Mouse (Mus musculus) heart, adult 11 months (tissue): ENCODE results near the gene Sct.

Source experiments
- DNase-seq: peaks from one replicate; pipeline ENCODE4 v3.0.0; 2022

Sct gene

DNA sequence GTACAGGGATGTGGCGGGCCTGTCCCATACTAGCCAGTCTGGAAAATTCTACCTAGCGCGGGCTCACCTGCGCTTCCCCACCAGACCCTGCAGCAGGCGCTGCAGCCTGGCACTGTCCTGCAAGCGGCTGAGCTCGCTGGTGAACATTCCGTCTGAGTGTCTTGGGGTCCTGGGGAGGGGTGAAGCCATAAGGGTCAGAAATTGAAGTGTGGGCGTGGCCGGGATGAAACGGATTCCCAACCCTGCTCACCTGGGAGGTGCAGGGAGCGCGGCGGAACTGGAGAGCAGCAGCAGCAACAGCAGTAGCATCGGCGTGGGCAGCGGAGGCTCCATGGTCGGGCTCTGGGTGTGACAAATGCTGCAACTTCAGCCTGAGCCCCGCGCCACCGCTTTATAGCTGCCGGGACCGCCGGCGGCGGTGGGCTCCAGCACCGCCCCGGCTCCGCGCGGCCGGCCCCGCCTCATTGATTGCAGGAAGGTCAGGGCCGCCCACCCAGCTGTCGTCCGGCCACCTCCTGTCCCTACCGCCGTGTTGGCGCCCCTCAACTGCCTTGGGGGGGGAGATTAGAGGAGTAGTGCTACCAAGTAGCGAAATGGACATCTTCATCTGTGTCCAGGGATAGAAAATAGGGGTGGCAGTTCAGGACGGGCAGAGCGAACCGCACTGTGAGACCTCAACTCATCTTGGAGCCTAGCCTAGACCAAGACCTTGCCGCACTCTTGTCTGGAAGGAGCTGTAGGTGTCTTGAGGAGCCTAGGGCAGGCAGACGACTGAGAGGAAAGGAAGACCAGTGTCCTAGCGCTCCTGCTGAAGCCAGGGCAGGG is at the start of gene Sct:
Gene Sct (minus strand): TSS at position 368 of the 825 bp plus-strand sequence.
- DNase-seq, result peak; percentile 83

GRCm38 (mm10) chr7:141328373-141328990 is 49.5 kb upstream of the Sct start:
- no peak for DNase-seq

DNA sequence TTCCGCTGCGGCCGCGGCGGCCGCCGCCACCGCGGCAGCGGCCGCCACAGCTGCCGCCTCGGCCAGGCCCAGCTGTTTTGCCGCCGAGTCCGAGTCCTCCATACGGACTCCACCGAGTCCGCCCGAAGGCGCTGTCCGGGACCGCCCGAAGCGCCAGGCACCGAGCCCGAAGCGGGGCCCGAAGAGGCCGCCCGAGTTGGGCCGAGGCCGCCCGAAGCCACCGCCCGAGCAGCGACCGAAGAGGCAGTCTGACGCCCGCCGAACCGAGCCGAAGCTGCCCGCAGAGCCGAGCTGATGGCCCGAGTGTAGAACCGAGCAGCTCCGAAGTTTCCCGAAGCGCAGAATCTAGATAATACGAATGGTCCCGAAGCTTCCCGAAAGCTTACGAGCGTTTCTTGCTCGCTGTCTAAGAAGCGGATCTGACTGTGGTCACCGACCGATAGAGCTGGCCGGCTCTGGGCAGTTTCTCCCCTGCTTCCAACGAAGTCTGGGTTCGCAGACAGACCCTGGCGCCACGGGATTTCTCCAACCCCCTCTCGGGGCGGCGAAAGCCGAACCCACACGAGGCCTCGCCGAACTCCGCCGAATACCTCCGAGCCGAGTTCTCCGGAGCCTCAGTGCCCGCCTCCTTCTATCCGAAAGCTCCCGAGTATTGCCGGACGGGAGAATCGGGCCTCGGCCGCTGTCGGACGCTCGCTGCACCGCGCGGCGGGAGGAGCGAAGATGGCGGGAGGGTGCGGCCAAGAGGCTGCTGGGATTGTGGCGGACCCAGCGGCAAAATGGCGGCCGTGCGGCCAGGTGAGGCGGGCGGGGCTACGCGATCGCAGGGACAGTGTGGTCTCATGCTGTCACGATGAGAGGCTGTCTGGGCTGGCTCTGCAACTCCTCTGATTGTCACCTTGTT is 48.8 kb upstream of the Sct start, which contains the start of the genes Deaf1 and Tmem80:
Gene Deaf1 (minus strand): TSS at position 222 of the 904 bp plus-strand sequence.
Gene Tmem80 (plus strand): TSS at position 271 of the 904 bp plus-strand sequence.
- peak; percentile 100 for DNase-seq

GRCm38 (mm10) chr7:141326546-141327446 is 47.9 kb upstream of the Sct start:
- peak; percentile 96 for DNase-seq

GRCm38 (mm10) chr7:141324686-141325085 is 45.8 kb upstream of the Sct start:
- no peak for DNase-seq

DNA sequence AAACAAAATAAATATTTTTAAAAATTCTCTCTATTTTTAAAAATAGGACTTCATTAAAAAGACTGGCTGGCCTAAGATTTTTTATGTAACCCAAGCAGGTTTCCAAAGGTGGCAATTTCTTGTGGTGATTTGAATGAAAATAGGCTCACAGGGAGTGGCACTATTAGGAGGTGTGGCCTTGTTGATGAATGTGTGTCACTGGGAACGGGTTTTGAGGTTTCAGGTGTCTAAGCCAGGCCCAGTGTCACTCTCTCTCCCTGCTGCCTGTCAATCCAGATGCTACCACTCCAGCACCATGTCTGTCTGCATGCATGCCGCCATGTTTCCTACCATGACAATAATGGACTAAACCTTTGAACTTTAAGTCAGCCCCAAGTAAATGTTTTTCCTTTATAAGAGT is 40.5 kb upstream of the Sct start:
- no peak for DNase-seq

DNA sequence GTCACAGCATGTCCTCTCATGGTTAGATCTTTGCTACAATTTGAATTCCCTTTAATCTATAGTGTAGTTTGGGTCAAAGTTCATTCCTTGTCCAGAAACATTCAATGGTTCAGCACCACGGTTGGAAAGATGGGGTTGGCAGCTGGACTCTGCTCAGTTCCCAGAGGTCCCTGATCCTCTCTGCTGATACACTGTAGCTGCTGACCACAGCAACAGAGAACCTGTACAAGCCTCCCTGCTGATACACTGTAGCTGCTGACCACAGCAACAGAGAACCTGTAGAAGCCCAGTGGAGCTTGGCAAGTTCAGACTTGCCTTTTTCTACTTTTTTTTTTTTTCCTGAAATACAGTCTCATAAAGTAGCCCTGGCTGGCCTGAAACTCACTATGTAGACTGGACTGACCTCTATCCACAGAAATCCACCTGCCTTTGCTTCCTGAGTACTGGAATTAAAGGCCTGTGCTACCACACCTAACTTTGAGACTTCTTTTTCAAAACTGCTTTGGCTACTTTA is 38.7 kb upstream of the Sct start:
- no peak for DNase-seq

DNA sequence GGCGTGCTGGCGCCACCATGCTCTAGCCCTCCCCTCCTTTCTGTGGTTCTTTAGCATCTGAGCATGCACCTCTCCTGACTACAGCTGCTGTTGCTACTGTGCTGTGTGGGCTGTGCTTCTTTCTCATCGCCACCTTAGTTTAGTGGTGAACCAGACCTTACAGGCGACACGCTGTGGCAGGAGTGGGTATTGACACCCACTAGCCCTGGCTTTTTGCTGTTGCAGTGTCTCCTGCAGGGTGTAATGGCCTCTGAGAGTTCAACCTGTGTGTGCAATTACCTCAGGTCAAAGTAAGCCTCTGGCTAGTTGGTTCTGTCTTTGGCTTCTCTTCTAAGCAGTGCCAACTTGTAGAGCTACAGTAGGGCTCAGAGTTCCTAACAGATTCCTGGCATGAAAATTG is 37.0 kb upstream of the Sct start:
- DNase-seq, result no peak

GRCm38 (mm10) chr7:141315076-141315475 is 36.1 kb upstream of the Sct start:
- DNase-seq, result no peak

- no peak for DNase-seq
Measured at GRCm38 (mm10) chr7:141314416-141314815, 35.5 kb upstream of the Sct start.

GRCm38 (mm10) chr7:141304537-141304936 is 25.6 kb upstream of the Sct start:
- DNase-seq, result no peak

DNA sequence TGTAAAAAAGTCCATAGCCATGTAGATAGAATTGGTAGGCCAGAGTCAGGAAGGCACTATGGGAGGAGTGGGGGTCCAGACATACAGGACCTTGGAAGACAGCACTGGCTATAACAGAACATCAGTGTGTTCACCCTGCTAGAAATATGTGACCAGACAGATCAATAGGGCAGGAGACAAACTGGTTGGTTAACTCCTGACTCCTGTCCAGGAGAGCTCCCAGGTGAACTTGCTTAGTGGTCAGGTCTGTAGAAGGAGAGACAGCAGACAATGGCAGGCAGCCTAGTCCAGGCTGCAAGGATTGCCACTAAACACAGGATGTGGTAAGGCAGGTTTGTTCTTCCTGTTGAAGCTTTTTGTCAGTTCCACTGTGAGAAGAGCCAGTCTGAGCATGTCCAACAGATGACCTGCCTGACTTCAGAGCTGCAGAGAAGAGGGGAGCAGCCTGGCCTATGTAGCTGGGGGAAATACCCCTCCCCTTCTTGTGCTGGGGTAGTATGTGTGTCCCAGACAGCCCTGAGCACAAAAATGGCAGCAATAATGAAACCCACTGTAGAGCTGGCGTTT is 23.9 kb upstream of the Sct start:
- no peak for DNase-seq

DNA sequence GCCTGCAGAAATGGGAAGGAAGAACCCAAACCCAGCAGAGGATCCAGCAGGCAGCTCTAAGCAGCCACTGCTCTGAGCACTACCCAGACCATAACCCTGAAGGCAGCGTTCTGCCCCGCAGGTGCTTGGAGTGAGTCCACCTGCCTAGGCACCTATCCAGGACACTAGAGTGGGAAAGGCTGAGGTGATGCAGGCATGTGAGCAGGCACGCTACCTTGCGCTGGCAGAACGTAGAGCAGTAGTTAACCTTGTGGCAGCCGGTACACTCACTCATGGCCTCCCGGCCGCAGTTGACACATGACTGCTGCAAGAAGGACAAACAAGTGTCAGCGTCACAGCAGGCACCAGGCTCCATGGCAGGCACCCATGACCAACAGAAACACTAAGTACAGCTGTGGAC is 22.5 kb upstream of the Sct start:
- DNase-seq, result no peak

DNA sequence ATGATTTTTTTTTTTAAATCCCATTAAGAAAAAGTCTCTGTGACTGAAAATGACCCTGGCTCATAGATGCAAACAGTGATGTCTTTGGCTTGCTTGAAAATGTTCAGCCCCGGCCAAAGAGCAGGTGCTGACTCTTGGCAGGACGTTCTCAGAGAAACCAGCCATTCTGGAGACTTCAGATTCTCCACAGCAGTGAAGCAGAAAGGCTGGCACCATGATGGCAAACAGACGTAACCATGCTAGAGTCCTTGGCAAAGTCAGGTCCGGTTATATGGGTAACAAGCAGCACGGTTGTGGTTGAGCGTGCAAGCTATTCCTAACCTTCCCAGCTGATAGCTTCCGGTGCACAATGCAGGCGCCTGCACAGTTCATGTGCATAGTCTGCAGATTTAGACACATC is 20.2 kb upstream of the Sct start:
- no peak for DNase-seq

- DNase-seq, result no peak
Measured at GRCm38 (mm10) chr7:141297926-141298650, 19.2 kb upstream of the Sct start.

DNA sequence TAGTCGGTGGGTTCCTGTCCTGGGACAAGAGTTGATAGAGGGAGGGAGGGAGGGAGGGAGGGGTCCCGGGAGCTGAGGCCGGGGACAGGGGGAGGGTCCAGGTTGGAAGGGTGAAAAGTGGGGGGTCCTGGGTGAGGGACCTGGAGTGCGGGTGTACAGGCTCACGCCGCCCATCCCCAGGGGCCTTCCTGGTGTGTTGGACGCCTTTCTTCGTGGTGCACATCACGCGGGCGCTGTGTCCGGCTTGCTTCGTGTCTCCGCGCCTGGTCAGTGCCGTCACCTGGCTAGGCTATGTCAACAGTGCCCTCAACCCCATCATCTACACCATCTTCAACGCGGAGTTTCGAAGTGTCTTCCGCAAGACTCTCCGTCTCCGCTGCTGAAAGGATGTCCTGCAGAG is 15.5 kb upstream of the Sct start:
- no peak for DNase-seq

- DNase-seq, result no peak
Measured at GRCm38 (mm10) chr7:141293852-141294471, 15.0 kb upstream of the Sct start.

- no peak for DNase-seq
Measured at GRCm38 (mm10) chr7:141292583-141293388, 13.9 kb upstream of the Sct start.

DNA sequence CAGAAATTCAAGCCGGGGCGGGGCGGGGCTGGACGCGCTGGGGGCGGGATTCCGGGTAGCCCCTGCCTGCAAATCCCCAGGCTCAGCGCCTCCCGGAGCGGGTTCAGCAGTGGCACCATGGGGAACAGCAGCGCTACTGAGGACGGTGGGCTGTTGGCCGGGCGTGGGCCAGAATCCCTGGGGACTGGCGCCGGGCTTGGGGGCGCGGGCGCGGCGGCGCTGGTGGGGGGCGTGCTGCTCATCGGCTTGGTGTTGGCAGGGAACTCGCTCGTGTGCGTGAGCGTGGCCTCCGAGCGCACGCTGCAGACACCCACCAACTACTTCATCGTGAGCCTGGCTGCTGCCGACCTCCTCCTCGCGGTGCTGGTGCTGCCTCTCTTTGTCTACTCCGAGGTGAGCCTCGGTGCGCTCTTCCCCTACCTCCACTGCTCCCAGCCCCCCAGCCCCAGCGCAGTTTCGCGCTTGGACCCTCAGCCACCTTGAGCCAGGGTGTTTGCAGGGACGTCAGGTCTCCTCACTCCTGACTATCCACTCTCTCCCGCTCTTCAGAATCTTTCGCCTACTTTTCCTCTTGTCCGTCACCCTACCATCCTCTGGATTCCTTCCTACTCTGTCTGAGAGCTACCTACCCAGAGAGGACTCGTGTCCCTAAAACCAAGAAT is 13.1 kb upstream of the Sct start, which contains the start of gene Drd4:
Gene Drd4 (plus strand): TSS at position 86 of the 662 bp plus-strand sequence.
- no peak for DNase-seq
